In genomic region chr9:96730311-96730625, GRCm38 (mm10) we compare ENCODE assay signal across 13 mouse cellular contexts. TPM values are rescaled to one million over a fixed set of nuclear protein-coding genes. Genes with fewer than 3 reads are reported as not detected.
A peak's percentile ranks its signal among the peaks of the same experiment; 100 is the strongest.
DNase-seq lines count a peak whose midpoint lies in the region; ATAC-seq lines count a peak whose summit lies in the region.
"Had no signal": no experiment of that assay in that cellular context is flagged by ENCODE, and none has a peak within 500 bp of the region (broad histone marks: within the 10 kb centered on the region; RNA-seq: fewer than 3 reads in every experiment).

No protein-coding gene starts in this region.

- H3K4me1 ChIP-seq in forebrain, embryonic 13.5 days: peaks cover 63% of the 10 kb centered on the region
- peaks cover 86% of the 10 kb centered on the region for H3K4me1 ChIP-seq in forebrain, embryonic 10.5 days
- H3K4me1 ChIP-seq in lung, embryonic 15.5 days: peaks cover 67% of the 10 kb centered on the region
- H3K4me1 ChIP-seq in hindbrain, embryonic 14.5 days (replicated peaks; ENCODE audit: control insufficient read depth, insufficient read depth, low read length): peaks cover 48% of the 10 kb centered on the region
- peaks cover 66% of the 10 kb centered on the region for H3K4me1 ChIP-seq in neural tube, embryonic 13.5 days (replicated peaks)

- H3K36me3 ChIP-seq in forebrain, embryonic 13.5 days (ENCODE audit: poor library complexity, severe bottlenecking): no peaks in the 10 kb centered on the region
- no peaks in the 10 kb centered on the region for H3K36me3 ChIP-seq in forebrain, embryonic 10.5 days (replicated peaks)
- no peaks in the 10 kb centered on the region for H3K36me3 ChIP-seq in lung, embryonic 15.5 days
- no peaks in the 10 kb centered on the region for H3K36me3 ChIP-seq in hindbrain, embryonic 14.5 days (replicated peaks; ENCODE audit: control insufficient read depth, insufficient read depth)
- no peaks in the 10 kb centered on the region for H3K36me3 ChIP-seq in neural tube, embryonic 13.5 days

- no peaks in the 10 kb centered on the region for H3K9me3 ChIP-seq in forebrain, embryonic 13.5 days (replicated peaks)
- H3K9me3 ChIP-seq in forebrain, embryonic 10.5 days: no peaks in the 10 kb centered on the region
- no peaks in the 10 kb centered on the region for H3K9me3 ChIP-seq in lung, embryonic 15.5 days
- no peaks in the 10 kb centered on the region for H3K9me3 ChIP-seq in hindbrain, embryonic 14.5 days (ENCODE audit: control insufficient read depth, low read length)
- no peaks in the 10 kb centered on the region for H3K9me3 ChIP-seq in neural tube, embryonic 13.5 days

- H3K27me3 ChIP-seq in forebrain, embryonic 13.5 days: no peaks in the 10 kb centered on the region
- peaks cover 28% of the 10 kb centered on the region for H3K27me3 ChIP-seq in forebrain, embryonic 10.5 days (ENCODE audit: poor library complexity, severe bottlenecking)
- H3K27me3 ChIP-seq in lung, embryonic 15.5 days: no peaks in the 10 kb centered on the region
- no peaks in the 10 kb centered on the region for H3K27me3 ChIP-seq in hindbrain, embryonic 14.5 days (ENCODE audit: control insufficient read depth, insufficient read depth, low read length)
- H3K27me3 ChIP-seq in neural tube, embryonic 13.5 days: no peaks in the 10 kb centered on the region

- WGBS in forebrain, embryonic 13.5 days: 76% methylated on average over 2 of the region's 2 CpGs
- WGBS in forebrain, embryonic 10.5 days: 93% methylated on average over 2 of the region's 2 CpGs
- WGBS in lung, embryonic 15.5 days: 65% methylated on average over 2 of the region's 2 CpGs
- 69% methylated on average over 2 of the region's 2 CpGs for WGBS in hindbrain, embryonic 14.5 days
- 81% methylated on average over 2 of the region's 2 CpGs for WGBS in neural tube, embryonic 13.5 days

- peak overlapping the region; percentile 26 for H3K4me3 ChIP-seq in forebrain, embryonic 13.5 days
- H3K4me3 ChIP-seq in forebrain, embryonic 10.5 days: no peak overlapping the region
- no peak overlapping the region for H3K4me3 ChIP-seq in lung, embryonic 15.5 days
- peak overlapping the region; percentile 36 for H3K4me3 ChIP-seq in hindbrain, embryonic 14.5 days (replicated peaks; ENCODE audit: low read length)
- H3K4me3 ChIP-seq in neural tube, embryonic 13.5 days: peak overlapping the region; percentile 43

- H3K9ac ChIP-seq in forebrain, embryonic 13.5 days: peak overlapping the region; percentile 50; the same call in 1 of the 2 replicates
- no peak overlapping the region for H3K9ac ChIP-seq in lung, embryonic 15.5 days
- peak overlapping the region; percentile 88 for H3K9ac ChIP-seq in hindbrain, embryonic 14.5 days
- peak overlapping the region; percentile 81 for H3K9ac ChIP-seq in neural tube, embryonic 13.5 days
- H3K9ac ChIP-seq: liver, embryonic 14.5 days had no signal

- ATAC-seq in forebrain, embryonic 13.5 days: no peak
- no peak for ATAC-seq in lung, embryonic 15.5 days (ENCODE audit: borderline replicate concordance, extremely low read depth, low FRiP score, low TSS enrichment)
- ATAC-seq in hindbrain, embryonic 14.5 days (ENCODE audit: low FRiP score): no peak
- ATAC-seq in neural tube, embryonic 13.5 days (ENCODE audit: low read depth): no peak
- ATAC-seq: inflammation-experienced regulatory T-cells, adult 6 months had no signal

- H3K27ac ChIP-seq in forebrain, embryonic 13.5 days: peak overlapping the region; percentile 88
- H3K27ac ChIP-seq in forebrain, embryonic 10.5 days: no peak overlapping the region
- H3K27ac ChIP-seq in lung, embryonic 15.5 days: peak overlapping the region; percentile 1; the same call in 1 of the 2 replicates
- peak overlapping the region; percentile 98 for H3K27ac ChIP-seq in hindbrain, embryonic 14.5 days
- peak overlapping the region; percentile 91 for H3K27ac ChIP-seq in neural tube, embryonic 13.5 days (replicated peaks)
- H3K27ac ChIP-seq: liver, embryonic 14.5 days; stomach, postnatal 0 days had no signal

- no peak for DNase-seq in forebrain, embryonic 10.5 days (ENCODE audit: extremely low spot score, low spot score)
- no peak for DNase-seq in lung, postnatal 14 days
- no peak for DNase-seq in hindbrain, embryonic 14.5 days (ENCODE audit: low spot score)
- no peak for DNase-seq in right cerebral cortex, adult 2 months (ENCODE audit: low spot score in 2 of 2)
- no peak for DNase-seq in adipocyte (ENCODE audit: low spot score)
- DNase-seq: adrenal gland, adult 2 months; B cell, adult 2 months had no signal

- H3K4me2 ChIP-seq in forebrain, embryonic 13.5 days: peak overlapping the region; percentile 52
- H3K4me2 ChIP-seq in lung, embryonic 15.5 days: no peak overlapping the region
- peak overlapping the region; percentile 50 for H3K4me2 ChIP-seq in hindbrain, embryonic 14.5 days (replicated peaks)
- peak overlapping the region; percentile 60 for H3K4me2 ChIP-seq in neural tube, embryonic 13.5 days

RNA-seq across cellular contexts. Expression of gene Zbtb38, which starts 22.4 kb away (rescaled TPM):
- polyA plus RNA-seq in forebrain, embryonic 13.5 days (2015; fragmentation: Nextera tagmentation; extraction: Ambion mirVana): 30.5 and 30.8 TPM in 2 replicates
- polyA plus RNA-seq in forebrain, embryonic 10.5 days (2016; fragmentation: Nextera tagmentation; extraction: Ambion mirVana): 9.0 and 9.4 TPM in 2 replicates
- 26.3 and 26.4 TPM in 2 replicates for polyA plus RNA-seq in lung, embryonic 15.5 days (2015; fragmentation: Nextera tagmentation; extraction: Ambion mirVana)
- 46.9 and 52.2 TPM in 2 replicates for polyA plus RNA-seq in hindbrain, embryonic 14.5 days (2014; fragmentation: Nextera tagmentation; extraction: Ambion mirVana)
- 38.5 and 41.3 TPM in 2 replicates for polyA plus RNA-seq in neural tube, embryonic 13.5 days (2015; fragmentation: Nextera tagmentation; extraction: Ambion mirVana)

Comparison
In these comparisons a context has a peak if more than half of its experiments do, and no peak if none do; other contexts are left out.
1. H3K4me3 ChIP-seq: peak in forebrain, embryonic 13.5 days (single experiment), hindbrain, embryonic 14.5 days (single experiment) and neural tube, embryonic 13.5 days (single experiment); none in forebrain, embryonic 10.5 days (single experiment) and lung, embryonic 15.5 days (single experiment).